Mouse (Mus musculus) bone marrow, adult 2 months (tissue): ENCODE measurements at regions not wholly inside any gene's neighbourhood (a gene's known extent, or its start where the extent isn't known, plus 50 kb on each side); places are given as distances from the start of the nearest gene placed in this dataset.

Source experiments
- CTCF ChIP-seq: fragments of 200-500 bp; IDR thresholded peaks from 2 replicates; pipeline ENCODE4 v1.5.1; 2011; ENCODE audit warnings: low read length, control low read depth; ENCODE audit not compliant: control insufficient read depth, insufficient read depth
- POLR2A ChIP-seq: fragments of 200-500 bp; IDR thresholded peaks from 2 replicates; pipeline ENCODE4 v1.6.1; 2011; ENCODE audit warnings: low read depth, mild to moderate bottlenecking, control low read depth, low read length, borderline replicate concordance; ENCODE audit not compliant: control insufficient read depth

DNA sequence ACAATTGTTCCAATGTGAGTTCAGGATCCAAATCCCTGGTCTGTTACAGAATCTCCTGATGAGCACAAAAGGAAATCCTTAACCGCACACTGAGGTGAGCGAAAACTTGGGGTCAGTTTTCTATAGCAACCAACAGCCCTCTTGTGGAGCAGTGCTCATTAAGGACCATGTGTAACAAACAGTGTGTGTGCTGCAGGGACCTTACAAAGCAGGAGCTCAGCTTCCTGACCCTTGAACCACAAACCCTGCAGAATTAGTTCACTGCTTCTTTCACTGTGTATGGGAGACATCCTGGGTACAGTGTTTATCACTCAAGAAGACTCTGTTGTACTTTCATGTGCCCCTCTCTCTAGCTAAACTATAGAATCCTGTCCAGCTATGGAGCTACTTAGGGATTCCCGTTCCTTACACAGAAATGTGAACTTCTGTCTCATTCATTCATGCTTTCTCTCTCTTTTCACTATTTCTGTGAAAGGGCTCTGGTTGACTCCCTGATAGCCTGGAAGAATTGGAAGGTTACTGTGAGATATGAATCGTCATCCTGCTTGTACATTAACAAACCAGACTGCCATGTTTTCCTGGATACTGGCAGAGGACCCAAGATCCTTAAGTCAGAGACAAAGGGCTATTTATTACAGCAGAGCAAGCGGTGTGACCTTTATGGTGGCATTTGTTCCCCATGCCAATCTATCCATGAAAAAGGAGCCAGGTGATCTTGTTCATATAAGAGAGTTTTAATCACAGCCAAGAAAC, 100.5 kb upstream of the Pde3a start:
- TF ChIP-seq CTCF (no peak), POLR2A (no peak)
